Mouse (Mus musculus): ENCODE measurements at regions not wholly inside any gene's neighbourhood (a gene's known extent, or its start where the extent isn't known, plus 50 kb on each side); places are given as distances from the start of the nearest gene placed in this dataset.

- Histone ChIP-seq H3K27me3 (replicated peaks) (no peaks in the 10 kb centered on the region), H3K4me3 (no peak overlapping the region), H3K4me2 (no peak overlapping the region), H3K9ac (no peak overlapping the region), H3K4me1 (replicated peaks) (peaks cover 27% of the 10 kb centered on the region), H3K9me3 (replicated peaks) (no peaks in the 10 kb centered on the region), H3K36me3 (no peaks in the 10 kb centered on the region), H3K27ac (ENCODE audit: poor library complexity, severe bottlenecking) (no peak overlapping the region)
- ATAC-seq (ENCODE audit: insufficient number of reproducible peaks, low FRiP score): no peak
- WGBS: 81% methylated on average over 3 of the region's 3 CpGs
Observed at GRCm38 (mm10) chr15:93646820-93647219, 51.1 kb upstream of the Prickle1 start.

GRCm38 (mm10) chr15:93645950-93646349, 50.3 kb upstream of the Prickle1 start:
- no peaks in the 10 kb centered on the region for H3K36me3 ChIP-seq
- H3K4me3 ChIP-seq: no peak overlapping the region
- no peak for ATAC-seq (ENCODE audit: insufficient number of reproducible peaks, low FRiP score)
- H3K4me2 ChIP-seq: no peak overlapping the region
- no peak overlapping the region for H3K27ac ChIP-seq (ENCODE audit: poor library complexity, severe bottlenecking)
- peaks cover 19% of the 10 kb centered on the region for H3K4me1 ChIP-seq (replicated peaks)
- no peak overlapping the region for H3K9ac ChIP-seq
- no peaks in the 10 kb centered on the region for H3K27me3 ChIP-seq (replicated peaks)
- WGBS: 73% methylated on average over 8 of the region's 8 CpGs
- 0 out of 2 replicates have a peak, but pooled peaks cover 3% of the 10 kb centered on the region for H3K9me3 ChIP-seq (replicated peaks)
